Mouse (Mus musculus) ovary, postnatal 14 days (tissue): ENCODE data around the gene Nup210.
A peak's percentile ranks its signal among the peaks of the same experiment; 100 is the strongest.
"Not testable (repeated sequence)": the region's sequence is repeated elsewhere in the genome, so short reads cannot be mapped to it uniquely, and the experiment has no call there.

Experiments used
- DNase-seq: peaks from one replicate; pipeline ENCODE4 v3.0.0; 2022; ENCODE audit warnings: low spot score

Gene Nup210

DNA sequence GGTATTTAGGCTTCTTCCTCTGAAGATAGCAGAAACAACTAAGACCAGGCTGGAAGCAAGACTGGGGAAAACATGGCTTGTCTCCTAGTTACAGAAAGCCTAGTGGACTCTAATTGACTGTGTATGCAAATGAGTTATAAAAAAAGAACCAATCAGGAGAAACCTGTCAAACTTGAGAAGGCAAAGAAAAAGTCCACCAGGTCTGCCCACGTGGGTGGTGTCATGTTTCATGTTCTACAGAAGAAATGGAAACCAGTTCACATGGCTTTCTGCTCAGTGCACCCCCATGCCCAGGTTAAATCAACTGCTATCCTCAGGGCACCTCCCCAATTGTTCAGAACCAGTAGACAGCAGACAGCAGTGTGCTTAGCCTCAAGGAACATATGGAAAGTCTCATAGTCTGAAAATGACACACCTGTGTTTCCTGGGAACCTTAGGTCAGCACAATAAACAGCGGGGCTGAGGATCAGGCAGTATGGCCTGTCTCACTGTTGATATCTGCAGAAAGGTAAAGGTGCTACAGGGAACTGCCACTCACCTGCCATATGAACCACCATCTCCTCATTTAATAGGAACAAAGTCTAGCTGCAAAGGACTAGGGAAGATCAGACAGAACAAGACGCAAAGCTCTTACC lies 11.7 kb downstream of the Nup210 start:
- no peak for DNase-seq

DNA sequence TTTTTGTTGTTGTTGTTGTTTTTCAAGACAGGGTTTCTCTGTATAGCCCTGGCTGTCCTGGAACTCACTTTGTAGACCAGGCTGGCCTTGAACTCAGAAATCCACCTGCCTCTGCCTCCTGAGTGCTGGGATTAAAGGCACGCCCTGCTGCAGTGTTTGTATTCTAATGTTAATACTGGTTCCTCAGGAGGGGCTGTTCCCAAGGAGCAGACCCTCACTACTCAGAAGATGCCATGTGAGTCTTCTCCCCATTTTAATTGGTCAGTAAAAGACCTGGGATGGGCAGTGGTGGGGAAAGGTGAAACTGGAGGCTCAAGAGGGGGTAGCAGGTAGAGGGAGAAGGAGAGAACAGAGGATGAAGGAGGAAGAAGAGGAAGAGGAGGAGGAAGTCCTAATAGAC lies 13.2 kb downstream of the Nup210 start:
- not testable (repeated sequence) for DNase-seq

DNA sequence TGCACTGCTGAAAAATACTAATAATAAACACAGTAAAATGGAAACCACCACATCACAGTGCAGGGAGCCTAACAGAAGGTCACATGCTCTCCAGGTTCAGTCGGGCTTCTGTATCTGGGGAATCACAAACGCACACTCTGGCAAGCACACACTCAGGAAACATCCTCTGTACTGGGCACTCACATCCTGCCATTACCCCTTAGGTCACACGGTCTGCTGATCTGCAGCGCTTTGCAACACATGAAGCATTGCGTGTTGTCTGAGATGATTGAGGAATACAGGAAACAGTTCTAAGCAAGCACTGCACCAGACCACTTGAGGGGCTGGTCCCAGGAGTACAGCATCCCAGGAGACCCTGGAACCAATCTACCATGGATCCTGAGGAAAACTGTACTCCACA lies 16.0 kb downstream of the Nup210 start:
- DNase-seq = no peak

DNA sequence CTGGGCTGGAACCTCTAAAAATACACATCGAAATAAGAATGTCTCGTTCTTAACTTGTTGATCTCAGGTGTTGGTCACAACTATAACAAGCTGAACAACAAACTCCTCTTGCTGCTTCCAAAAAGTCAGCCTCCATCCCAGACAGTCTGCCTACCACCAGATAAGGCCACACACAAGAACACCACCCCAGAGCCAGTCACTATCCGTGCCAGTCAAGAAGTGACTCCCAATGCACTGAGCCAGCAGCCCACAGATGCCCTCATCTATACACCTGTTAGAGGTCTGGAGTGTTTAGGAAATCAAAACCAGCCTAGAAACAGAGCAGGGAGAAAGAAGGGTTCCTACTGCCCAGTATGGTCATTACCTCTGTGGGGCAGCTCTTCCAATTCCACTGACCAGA lies 18.8 kb downstream of the Nup210 start:
- DNase-seq = no peak

DNA sequence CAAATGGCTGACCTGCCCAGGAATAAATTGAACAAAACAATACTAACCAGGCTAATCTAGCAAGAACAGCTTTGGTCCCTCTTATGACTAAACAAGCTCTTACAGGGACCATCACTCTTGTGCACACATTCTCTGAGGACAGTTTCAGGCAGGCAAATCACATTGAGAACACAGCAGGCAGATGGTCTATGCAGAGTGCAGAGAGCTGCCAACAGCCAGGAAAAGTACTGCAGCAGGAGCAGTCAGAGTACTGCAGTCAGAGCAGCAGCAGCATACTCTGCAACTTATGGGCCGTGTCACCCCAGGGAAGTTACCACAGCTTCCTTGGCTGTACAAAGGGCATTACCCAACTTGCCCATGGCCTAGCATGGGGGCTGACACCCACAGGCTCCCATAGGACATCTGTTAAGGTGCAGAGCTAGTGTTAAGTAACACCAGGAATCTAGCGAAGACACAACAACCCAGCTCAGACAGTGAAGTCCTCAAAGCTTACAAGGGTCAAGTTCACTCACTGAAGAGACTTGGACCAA lies 21.5 kb downstream of the Nup210 start:
- no peak for DNase-seq

DNA sequence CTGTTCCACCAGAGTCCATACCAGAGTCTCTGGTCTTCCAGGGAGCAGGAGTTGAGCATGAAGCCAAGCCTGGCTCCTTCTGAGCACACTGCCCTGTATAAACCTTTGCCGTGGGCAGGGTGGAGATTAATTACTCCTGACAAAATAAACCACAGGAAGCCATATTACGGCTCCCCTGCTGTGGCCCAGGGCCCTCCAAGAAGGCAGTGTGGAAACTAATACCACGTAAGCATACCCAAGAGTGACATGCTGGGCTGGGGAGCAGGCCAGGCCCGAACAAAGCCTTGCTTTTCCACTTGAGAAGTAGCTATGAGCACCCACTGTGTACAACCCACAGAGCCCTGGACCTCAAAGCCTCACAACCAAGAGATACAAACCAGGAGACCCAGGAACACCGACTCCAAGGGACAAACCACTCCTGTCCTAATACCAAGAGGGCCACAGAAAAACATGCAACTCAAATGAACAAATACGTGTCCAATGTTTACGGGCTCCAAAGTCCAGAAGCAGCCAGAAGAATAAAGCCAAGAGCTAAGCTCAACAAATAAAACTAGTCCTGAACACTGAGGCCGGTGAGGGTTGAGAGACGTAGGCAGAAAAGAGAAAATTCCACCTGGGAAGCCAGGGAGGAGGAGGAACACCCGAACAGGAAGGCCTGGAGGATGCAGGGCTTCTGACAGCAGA lies 24.3 kb downstream of the Nup210 start:
- no peak for DNase-seq

DNA sequence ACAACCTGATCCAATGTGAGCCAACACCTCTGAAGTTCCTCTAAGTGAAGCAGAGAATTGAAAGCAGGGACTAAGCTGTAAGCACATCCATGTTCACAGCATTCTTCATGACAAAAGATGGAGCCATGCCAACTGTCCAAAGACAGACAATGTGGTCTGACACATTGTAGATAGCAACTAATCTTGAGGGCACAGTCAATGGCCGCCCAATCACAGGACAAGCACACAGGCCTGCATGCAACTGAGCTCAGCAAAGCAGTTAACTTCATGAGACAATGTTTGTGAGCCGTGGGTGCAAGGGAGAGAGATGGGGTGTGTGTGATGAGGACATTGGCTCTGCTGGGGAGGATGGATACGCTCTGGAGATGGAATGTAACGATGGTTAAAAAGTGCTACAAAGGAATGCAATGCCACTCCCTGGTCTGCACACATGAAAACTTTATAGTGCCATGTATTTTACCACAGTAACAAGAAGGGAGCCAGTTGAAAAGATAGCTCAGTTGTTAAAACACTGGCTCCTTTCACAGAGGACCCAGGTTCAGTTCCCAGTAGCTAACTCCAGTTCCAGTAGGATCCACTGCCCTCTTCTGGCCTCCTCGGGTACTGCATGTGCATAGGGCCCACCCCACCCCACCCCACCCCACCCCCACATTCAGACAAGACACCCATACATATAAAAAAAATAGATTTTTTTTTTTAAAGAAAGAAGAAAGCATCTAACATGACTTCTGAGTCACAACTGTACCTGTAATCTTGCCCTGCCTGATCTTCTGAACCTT lies 31.3 kb downstream of the Nup210 start:
- DNase-seq = no peak

DNA sequence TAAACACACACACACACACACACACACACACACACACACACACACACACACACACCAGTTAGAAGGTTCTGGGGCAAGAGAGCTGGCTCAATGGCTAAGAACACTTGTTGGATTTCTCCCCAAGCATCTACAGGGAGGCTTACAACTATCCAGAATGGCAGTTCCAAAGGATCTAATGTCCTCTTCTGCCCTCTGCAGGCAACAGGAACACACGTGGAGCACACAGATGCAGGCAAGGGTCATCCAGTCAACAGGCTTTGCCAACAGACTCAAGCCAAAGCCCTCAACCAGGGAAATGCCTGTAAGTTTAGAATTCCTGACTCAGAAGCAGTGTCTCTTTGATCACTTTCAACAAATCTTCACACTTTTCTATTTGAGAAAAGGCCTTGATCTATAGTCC lies 36.6 kb downstream of the Nup210 start:
- no peak for DNase-seq

DNA sequence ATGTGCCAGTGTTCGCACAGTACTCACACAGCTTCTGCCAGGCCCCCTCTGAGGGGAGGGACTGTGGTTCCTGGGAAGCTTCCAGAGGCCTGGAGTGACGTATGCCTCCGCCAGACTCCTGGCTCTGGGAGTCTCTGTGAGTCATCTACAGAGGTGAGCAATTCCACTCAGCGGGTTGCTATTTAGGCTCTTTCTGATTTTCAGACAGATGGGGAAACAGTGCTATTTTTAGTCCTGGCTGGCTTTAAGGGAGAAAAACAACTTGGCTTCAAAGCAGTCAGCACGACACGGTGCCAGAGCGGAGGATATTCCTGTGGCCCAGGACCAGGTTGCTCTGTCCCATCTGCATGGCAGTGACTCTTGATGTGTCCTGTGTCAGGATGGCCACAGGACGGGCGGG lies 40.4 kb downstream of the Nup210 start:
- DNase-seq = peak; percentile 27

DNA sequence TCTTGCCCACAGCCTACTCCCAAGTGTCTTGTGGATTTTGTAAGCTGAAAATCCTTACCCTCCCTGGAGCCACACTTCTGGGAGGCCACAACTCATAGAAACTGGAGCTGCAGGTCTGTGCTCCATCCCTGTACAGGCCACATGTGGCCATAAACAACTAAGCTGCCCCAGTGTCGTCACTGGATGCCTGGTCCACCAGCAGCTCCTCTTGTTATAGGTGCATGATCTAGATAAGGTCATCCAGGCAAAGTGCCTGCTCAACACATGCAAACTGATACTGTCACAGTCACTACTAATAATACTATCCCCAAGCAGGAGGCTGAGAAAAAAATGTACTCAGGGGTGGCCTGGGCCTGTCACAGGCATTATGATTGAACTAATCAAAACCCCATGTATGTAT lies 48.1 kb downstream of the Nup210 start:
- no peak for DNase-seq

DNA sequence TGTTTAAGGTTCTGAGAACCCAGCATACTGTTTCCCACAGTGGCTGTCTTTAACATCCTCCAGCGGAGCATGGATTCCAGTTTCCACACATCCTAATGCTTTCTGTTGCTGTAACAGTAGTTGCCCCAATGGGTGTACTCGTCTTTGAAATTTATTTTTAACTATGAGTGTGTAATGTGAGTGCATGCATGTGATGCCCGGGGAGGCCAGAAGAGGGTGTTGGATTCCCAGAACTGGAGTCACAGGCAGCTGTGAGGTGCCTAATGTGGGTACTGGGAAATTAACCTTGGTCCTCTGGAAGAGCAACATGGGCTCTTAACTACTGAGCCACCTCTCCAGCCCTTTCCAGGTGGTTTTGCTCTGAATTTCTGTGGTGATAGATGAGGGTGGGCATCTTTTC lies 49.6 kb downstream of the Nup210 start:
- DNase-seq = no peak

DNA sequence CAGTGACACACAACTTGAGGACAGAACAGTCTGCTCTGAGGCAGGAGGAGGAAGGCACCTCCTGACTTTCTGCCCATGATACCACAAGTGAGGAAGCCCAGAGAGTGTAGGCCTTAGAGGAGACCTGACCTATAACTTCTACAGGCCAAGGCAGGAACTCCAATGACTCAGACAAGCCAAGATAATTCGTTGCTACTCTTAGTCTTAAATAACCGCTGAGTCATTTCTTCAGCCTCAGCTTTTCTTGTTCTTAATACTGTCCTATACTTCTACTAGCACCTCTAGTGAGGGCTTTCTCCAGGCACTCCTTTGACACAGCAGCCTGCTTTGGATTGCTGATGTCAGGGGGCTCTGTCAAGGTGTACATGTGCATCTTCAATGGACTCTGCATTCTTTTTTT lies 55.3 kb downstream of the Nup210 start:
- DNase-seq = no peak

DNA sequence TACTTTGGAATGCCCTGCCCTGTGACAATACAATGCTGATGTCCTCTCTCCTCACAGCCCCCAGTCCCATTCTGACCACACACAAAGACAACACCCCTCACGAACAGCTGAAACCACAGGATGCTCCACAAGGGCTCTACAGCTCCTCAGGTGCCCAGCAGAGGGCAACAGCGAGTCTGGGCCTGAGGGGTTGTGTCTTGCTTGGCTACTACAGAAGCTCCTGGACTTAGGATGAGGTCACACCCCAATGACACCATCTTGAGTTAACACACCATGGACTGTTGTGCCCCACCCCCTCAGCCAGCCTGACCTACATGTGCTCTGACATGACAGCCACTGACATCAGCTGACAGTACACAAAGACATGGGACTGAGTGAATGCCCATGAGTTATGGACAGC lies 56.9 kb downstream of the Nup210 start:
- peak; percentile 38 for DNase-seq

DNA sequence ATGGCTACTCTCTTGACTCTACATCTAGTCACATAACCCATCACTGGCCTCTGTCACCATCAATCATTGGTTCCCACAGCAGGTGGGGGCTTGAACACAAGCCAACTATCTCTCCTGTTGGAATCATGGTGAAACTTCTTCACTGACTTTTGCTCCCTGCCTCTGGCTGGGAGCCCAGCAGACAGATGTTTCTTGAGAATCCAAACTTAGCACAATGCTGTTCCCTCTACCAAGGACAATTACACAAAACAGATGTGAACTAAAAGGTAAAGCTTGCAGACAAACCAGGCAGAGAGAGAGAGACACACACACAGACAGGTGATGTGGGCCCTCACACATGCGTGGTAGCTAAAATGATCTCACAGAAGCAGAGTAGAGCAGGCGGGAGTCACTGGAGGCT lies 58.6 kb downstream of the Nup210 start:
- DNase-seq = no peak

DNA sequence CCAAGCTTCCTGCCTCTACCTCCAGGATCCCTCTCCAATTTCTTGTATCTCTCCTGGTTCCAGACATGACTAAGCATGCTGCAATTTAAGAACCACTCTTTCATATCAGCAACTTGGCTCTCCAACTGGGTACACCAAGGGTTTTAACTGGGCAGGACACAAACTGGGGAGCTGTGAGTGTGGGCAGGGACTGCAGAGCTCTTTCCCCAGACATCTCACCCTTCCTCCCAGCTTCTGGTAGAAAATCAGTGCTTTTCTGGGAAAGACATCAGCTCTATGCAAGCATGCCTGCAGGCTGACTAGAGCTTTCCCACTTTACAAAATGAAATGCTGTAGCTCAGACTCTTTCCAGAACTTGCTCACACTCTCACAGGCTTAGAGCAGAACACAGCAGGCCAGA lies 60.3 kb downstream of the Nup210 start:
- DNase-seq = no peak

DNA sequence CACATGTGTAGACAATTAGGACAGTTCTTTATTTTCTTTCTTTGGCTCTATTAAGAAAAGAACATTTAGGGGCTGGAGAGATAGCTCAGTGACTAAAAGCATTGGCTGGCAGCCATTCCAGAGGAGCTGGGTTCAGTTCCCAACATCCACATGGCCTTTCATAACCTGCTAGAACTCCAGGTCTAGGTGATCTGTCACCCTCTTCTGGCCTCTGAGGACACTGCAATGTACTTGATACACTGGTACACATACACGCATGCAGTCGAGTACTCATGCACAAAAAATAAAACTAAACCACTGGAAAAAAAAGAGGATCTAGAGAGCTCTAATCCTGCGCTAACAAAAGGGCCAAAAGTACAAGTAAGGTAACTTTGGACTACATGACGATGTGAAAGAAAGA lies 64.1 kb downstream of the Nup210 start:
- DNase-seq = no peak

DNA sequence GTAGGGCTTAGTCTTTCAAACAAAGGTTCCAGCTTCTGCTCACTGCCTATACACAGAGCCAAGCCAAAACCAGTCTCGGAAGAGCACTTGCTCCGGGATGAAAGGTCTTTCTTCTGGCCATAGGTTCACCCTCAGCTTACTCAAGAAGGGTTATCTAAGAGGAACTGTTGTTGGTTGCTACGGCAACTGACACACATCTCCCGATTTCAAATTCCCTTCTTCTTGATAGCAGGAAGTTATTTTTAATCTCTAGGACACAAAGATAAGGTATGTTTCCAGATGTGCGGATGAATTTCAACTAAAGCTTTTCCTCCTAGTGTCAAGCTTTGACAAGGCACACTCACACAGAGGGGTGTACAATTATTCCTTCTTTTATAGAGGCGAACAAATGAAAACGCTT lies 68.6 kb downstream of the Nup210 start:
- DNase-seq = no peak

DNA sequence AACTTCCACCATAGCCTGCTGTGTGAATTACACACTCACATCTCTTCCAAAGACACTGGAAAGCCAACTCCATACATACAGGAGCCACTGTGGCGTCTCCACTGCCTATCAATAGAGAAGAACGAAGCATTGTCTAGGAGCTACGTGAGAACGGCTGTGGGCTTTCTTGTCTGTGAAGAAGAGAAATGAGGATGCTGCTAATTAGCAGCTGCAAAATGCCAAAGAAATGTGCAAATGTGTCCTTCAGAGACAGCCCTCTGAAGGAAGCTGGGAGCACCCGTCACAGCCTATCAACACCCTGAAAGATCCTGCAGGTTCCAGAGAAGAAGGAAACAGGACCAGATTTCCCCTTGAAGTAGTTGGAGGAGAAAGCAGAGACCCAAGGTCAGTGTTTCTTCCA lies 69.2 kb downstream of the Nup210 start:
- no peak for DNase-seq

DNA sequence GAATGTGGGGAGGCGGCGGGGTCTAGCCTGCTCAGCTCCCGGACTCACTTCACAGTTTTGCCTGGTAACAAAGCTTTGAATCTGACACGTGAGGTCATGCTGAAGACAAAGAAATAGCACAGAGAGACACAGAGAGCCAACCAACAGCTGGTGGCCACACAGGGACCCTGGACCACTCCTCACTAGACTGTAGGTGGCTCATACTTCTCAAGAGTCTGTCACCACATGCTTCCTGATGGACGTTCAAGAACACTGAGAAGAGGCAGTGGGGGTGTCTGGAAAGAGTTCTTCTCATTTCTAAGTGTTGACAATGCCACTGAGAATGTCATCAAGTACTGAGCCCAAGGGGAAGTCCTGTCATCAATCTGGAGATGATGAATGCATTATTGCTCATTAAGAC lies 70.4 kb downstream of the Nup210 start:
- no peak for DNase-seq

DNA sequence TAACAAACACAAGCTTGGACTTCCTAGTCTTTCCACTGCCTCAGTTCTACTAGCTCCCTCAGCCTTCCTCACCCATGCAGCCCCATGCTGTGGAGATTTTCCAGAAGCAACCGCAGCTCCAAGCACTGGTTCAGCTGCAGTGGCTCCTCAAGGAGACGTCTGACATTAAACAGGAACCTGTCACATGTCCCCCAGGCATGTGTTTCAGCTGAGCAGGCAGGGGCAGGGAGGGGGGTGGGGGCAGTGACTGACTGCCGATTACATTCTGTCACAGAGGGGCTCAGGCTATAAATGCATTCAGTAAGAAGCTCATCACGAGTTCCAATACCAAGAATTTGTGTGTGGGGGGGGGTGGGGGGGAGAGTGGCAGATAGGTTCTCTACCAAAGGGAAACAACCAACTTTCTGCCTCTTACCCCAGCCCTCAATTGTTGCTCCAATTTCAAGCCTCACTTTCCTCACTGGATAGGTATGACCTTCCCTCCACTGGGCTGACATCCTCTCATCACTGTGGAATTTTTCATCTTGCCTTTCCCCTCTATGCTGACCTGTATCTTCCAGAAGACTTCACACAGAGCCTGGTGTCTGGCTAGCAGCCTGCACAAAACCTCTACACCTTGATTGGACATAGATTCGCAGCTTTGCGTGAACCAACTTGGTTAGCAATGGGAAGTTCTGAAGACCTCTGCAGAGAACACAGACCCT lies 71.8 kb downstream of the Nup210 start:
- no peak for DNase-seq

DNA sequence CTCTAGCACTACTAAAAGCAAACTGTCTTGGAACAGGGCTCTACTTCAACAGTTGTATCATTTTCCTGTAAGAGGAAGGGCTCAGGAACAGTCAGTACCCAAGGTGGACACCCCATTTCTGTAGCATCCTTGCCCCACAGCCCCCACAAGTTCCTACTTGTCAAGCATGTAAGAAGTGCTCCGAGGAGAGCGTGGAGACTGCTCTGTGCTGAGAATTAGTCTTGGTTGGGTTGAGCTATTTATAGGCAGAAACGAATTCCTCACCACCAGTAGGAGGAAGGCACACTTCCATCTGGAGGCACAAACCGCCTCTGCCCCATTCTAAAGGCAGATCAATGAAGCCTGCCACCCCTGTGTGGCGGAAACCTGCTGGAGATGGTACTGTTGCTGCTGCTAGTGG lies 75.3 kb downstream of the Nup210 start:
- no peak for DNase-seq

DNA sequence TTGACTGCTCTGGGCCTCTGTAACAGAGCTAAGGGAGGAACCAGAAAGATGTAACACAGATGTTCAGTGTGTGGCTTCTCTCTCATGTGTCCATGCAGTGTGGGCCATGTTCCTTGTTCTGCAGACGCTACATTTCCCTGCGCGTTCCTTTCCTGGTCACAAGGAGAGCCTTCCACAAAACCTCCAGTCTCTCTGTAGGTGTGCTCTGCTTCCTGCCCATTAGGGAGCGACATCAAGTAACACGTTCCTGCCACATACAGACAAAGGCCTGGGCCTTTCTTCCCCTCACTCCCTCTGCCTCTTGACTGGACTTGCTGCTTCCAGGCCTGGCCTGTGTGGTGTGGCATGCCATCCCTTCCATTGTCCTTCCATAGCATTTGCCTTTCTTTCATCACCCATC lies 88.4 kb downstream of the Nup210 start:
- DNase-seq = no peak

DNA sequence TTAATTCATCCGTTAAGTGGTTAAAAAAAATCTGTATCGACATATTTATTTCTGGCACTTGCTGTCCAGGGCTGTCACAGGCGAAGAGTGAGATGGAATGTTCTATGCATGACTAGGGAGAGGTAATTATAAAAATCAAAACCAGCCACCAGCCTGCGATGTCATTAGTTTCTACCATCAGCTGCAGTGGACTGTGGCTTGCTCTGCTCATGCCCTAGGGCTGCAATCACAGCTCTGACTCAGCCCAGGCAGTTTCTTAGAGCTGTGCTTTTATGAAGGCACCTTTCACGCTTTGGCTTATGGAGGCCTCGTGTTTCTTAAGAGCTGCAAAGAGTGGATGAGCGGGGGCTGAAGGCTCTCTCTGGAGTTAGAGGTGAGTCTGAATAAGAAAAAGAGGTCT lies 95.8 kb downstream of the Nup210 start:
- DNase-seq = no peak
